Mouse (Mus musculus): ENCODE results near the gene Klhdc3.

DNA sequence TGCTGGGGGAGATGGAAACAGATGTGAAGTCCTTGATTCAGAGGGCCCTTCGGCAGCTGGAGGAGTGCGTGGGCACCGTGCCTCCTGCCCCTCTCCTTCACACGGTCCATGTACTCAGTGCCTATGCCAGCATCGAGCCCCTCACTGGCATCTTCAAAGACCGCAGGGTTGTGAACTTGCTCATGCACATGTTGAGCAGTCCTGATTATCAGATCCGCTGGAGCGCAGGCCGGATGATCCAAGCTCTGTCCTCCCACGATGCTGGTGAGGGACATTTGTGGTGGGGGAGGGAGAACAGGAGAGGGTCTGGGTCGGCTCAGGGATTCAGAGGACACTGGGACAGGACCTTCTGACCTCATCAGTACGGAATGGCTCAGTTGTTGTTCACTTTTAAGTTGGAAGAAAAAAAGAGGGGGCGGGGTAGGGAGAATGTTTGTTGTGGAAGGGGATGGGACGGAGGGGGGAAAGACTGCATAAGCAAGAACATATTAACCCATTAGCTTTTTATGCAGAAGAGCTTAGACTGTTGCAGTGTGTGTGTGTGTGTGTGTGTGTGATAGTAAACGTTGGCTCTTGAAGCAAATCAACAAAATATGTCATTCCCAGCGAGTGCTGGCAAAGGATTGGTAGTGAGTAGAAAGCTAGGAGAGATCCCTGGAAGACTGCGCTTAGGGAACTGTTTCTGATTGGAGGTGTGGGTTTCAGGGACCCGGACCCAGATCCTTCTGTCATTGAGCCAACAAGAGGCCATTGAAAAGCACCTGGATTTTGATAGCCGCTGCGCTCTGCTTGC lies 28.8 kb downstream of the Klhdc3 start:
- TF ChIP-seq POLR2A (IDR thresholded peaks at IDR 0.05; ENCODE audit: low read depth, low read length) (no peak), CTCF (IDR thresholded peaks at IDR 0.05; ENCODE audit: extremely low read depth, insufficient read length, insufficient replicate concordance, low read depth, low read length) (no peak)
